Mouse (Mus musculus): Measurements from ENCODE around the gene Olfr643. TPM values are rescaled to one million over a fixed set of nuclear protein-coding genes. Genes with fewer than 3 reads are reported as not detected.

The Olfr643 gene
- polyA plus RNA-seq, 2 experiments = not detected

- Histone ChIP-seq H3K27ac (replicated peaks; ENCODE audit: low read depth, low read length) (no peak overlapping the region), H3K27me3 (ENCODE audit: control insufficient read depth, insufficient read depth, low read length) (no peaks in the 10 kb centered on the region), H3K4me3 (replicated peaks; ENCODE audit: low read length) (no peak overlapping the region), H3K9ac (ENCODE audit: low read depth, low read length, severe bottlenecking) (no peak overlapping the region), H3K4me1 (ENCODE audit: control insufficient read depth, insufficient read depth, low read length) (no peaks in the 10 kb centered on the region), H3K36me3 (ENCODE audit: control insufficient read depth, insufficient read depth, low read length) (no peaks in the 10 kb centered on the region), H3K4me2 (replicated peaks; ENCODE audit: low read depth, low read length, severe bottlenecking) (no peak overlapping the region), H3K9me3 (ENCODE audit: control insufficient read depth, low read length) (no peaks in the 10 kb centered on the region)
- 63% methylated on average over 6 of the region's 6 CpGs for WGBS
- TF ChIP-seq POLR2A (IDR thresholded peaks at IDR 0.05; ENCODE audit: borderline replicate concordance, extremely low read depth, insufficient read depth, insufficient read length) = no peak
- no peak for DNase-seq (ENCODE audit: low spot score)
- ATAC-seq (ENCODE audit: low FRiP score, low read depth) = no peak
Measured at GRCm38 (mm10) chr7:104169634-104170204, 32.5 kb upstream of the Olfr643 start.

GRCm38 (mm10) chr7:104167105-104167504, 29.9 kb upstream of the Olfr643 start:
- H3K4me2 ChIP-seq (replicated peaks; ENCODE audit: low read depth, low read length, severe bottlenecking) = no peak overlapping the region
- H3K27me3 ChIP-seq (ENCODE audit: control insufficient read depth, insufficient read depth, low read length) = no peaks in the 10 kb centered on the region
- 82% methylated on average over 6 of the region's 6 CpGs for WGBS
- DNase-seq (ENCODE audit: low spot score) (no peak), ATAC-seq (ENCODE audit: low FRiP score, low read depth) (no peak)
- no peak overlapping the region for H3K27ac ChIP-seq (replicated peaks; ENCODE audit: low read depth, low read length)
- H3K9ac ChIP-seq (ENCODE audit: low read depth, low read length, severe bottlenecking) = no peak overlapping the region
- H3K9me3 ChIP-seq (ENCODE audit: control insufficient read depth, low read length) = no peaks in the 10 kb centered on the region
- no peaks in the 10 kb centered on the region for H3K4me1 ChIP-seq (ENCODE audit: control insufficient read depth, insufficient read depth, low read length)
- no peak overlapping the region for H3K4me3 ChIP-seq (replicated peaks; ENCODE audit: low read length)
- no peak for TF ChIP-seq POLR2A (IDR thresholded peaks at IDR 0.05; ENCODE audit: borderline replicate concordance, extremely low read depth, insufficient read depth, insufficient read length)
- no peaks in the 10 kb centered on the region for H3K36me3 ChIP-seq (ENCODE audit: control insufficient read depth, insufficient read depth, low read length)

- H3K27me3 ChIP-seq (ENCODE audit: control insufficient read depth, insufficient read depth, low read length) = no peaks in the 10 kb centered on the region
- no peaks in the 10 kb centered on the region for H3K36me3 ChIP-seq (ENCODE audit: control insufficient read depth, insufficient read depth, low read length)
- no peak for TF ChIP-seq POLR2A (IDR thresholded peaks at IDR 0.05; ENCODE audit: borderline replicate concordance, extremely low read depth, insufficient read depth, insufficient read length)
- WGBS = 95% methylated on average over 2 of the region's 2 CpGs
- H3K27ac ChIP-seq (replicated peaks; ENCODE audit: low read depth, low read length) = no peak within 1 kb of the TSS
- H3K4me1 ChIP-seq (ENCODE audit: control insufficient read depth, insufficient read depth, low read length) = no peaks in the 10 kb centered on the region
- no peak within 1 kb of the TSS for H3K9ac ChIP-seq (ENCODE audit: low read depth, low read length, severe bottlenecking)
- no peak within 1 kb of the TSS for H3K4me2 ChIP-seq (replicated peaks; ENCODE audit: low read depth, low read length, severe bottlenecking)
- DNase-seq (ENCODE audit: low spot score) (no peak), ATAC-seq (ENCODE audit: low FRiP score, low read depth) (no peak)
- no peak within 1 kb of the TSS for H3K4me3 ChIP-seq (replicated peaks; ENCODE audit: low read length)
- no peaks in the 10 kb centered on the region for H3K9me3 ChIP-seq (ENCODE audit: control insufficient read depth, low read length)
Measured at GRCm38 (mm10) chr7:104150456-104150855, 13.3 kb upstream of the Olfr643 start, which contains the start of gene Ubqlnl. Ubqlnl (minus strand) TSS chr7:104150556.

GRCm38 (mm10) chr7:104143179-104143578, 6.0 kb upstream of the Olfr643 start, which contains the start of gene Ubqln3:
Ubqln3 (minus strand) TSS chr7:104143279.
- Histone ChIP-seq H3K36me3 (ENCODE audit: control insufficient read depth, insufficient read depth, low read length) (no peaks in the 10 kb centered on the region), H3K9ac (ENCODE audit: low read depth, low read length, severe bottlenecking) (no peak within 1 kb of the TSS), H3K27me3 (ENCODE audit: control insufficient read depth, insufficient read depth, low read length) (no peaks in the 10 kb centered on the region), H3K27ac (replicated peaks; ENCODE audit: low read depth, low read length) (no peak within 1 kb of the TSS), H3K9me3 (ENCODE audit: control insufficient read depth, low read length) (no peaks in the 10 kb centered on the region), H3K4me2 (replicated peaks; ENCODE audit: low read depth, low read length, severe bottlenecking) (no peak within 1 kb of the TSS), H3K4me1 (ENCODE audit: control insufficient read depth, insufficient read depth, low read length) (no peaks in the 10 kb centered on the region), H3K4me3 (replicated peaks; ENCODE audit: low read length) (no peak within 1 kb of the TSS)
- WGBS = 76% methylated on average over 3 of the region's 3 CpGs
- TF ChIP-seq POLR2A (IDR thresholded peaks at IDR 0.05; ENCODE audit: borderline replicate concordance, extremely low read depth, insufficient read depth, insufficient read length) = no peak
- no peak for DNase-seq (ENCODE audit: low spot score)
- ATAC-seq (ENCODE audit: low FRiP score, low read depth) = no peak

GRCm38 (mm10) chr7:104129726-104130125, 7.5 kb downstream of the Olfr643 start, which contains the start of gene Ubqln5:
Ubqln5 (minus strand) TSS chr7:104129826.
- H3K4me3 ChIP-seq (replicated peaks; ENCODE audit: low read length) = no peak within 1 kb of the TSS
- ATAC-seq (ENCODE audit: low FRiP score, low read depth) (no peak), DNase-seq (ENCODE audit: low spot score) (no peak)
- 89% methylated on average over 5 of the region's 5 CpGs for WGBS
- H3K4me1 ChIP-seq (ENCODE audit: control insufficient read depth, insufficient read depth, low read length) = no peaks in the 10 kb centered on the region
- H3K9me3 ChIP-seq (ENCODE audit: control insufficient read depth, low read length) = no peaks in the 10 kb centered on the region
- no peak within 1 kb of the TSS for H3K4me2 ChIP-seq (replicated peaks; ENCODE audit: low read depth, low read length, severe bottlenecking)
- H3K9ac ChIP-seq (ENCODE audit: low read depth, low read length, severe bottlenecking) = no peak within 1 kb of the TSS
- H3K27me3 ChIP-seq (ENCODE audit: control insufficient read depth, insufficient read depth, low read length) = no peaks in the 10 kb centered on the region
- H3K27ac ChIP-seq (replicated peaks; ENCODE audit: low read depth, low read length) = no peak within 1 kb of the TSS
- H3K36me3 ChIP-seq (ENCODE audit: control insufficient read depth, insufficient read depth, low read length) = no peaks in the 10 kb centered on the region
- no peak for TF ChIP-seq POLR2A (IDR thresholded peaks at IDR 0.05; ENCODE audit: borderline replicate concordance, extremely low read depth, insufficient read depth, insufficient read length)

- Histone ChIP-seq H3K4me2 (replicated peaks; ENCODE audit: low read depth, low read length, severe bottlenecking) (no peak within 1 kb of the TSS), H3K4me1 (ENCODE audit: control insufficient read depth, insufficient read depth, low read length) (no peaks in the 10 kb centered on the region), H3K27me3 (ENCODE audit: control insufficient read depth, insufficient read depth, low read length) (no peaks in the 10 kb centered on the region), H3K36me3 (ENCODE audit: control insufficient read depth, insufficient read depth, low read length) (no peaks in the 10 kb centered on the region), H3K9ac (ENCODE audit: low read depth, low read length, severe bottlenecking) (no peak within 1 kb of the TSS), H3K27ac (replicated peaks; ENCODE audit: low read depth, low read length) (no peak within 1 kb of the TSS), H3K4me3 (replicated peaks; ENCODE audit: low read length) (no peak within 1 kb of the TSS), H3K9me3 (ENCODE audit: control insufficient read depth, low read length) (no peaks in the 10 kb centered on the region)
- ATAC-seq (ENCODE audit: low FRiP score, low read depth) (no peak), DNase-seq (ENCODE audit: low spot score) (no peak)
- no peak for TF ChIP-seq POLR2A (IDR thresholded peaks at IDR 0.05; ENCODE audit: borderline replicate concordance, extremely low read depth, insufficient read depth, insufficient read length)
Measured at GRCm38 (mm10) chr7:104104757-104104972, 32.5 kb downstream of the Olfr643 start, which contains the start of gene Olfr646. Olfr646 (plus strand) TSS chr7:104104873.

All from limb, embryonic 14.5 days (tissue).